Mouse (Mus musculus) E14TG2a.4 (cell line): Measurements from ENCODE around the gene Cggbp1.

ENCODE experiments used
- H3K27me3 ChIP-seq: 2 replicates; pipeline ENCODE4 v1.6.1; 2014; ENCODE audit warnings: low read length, control low read depth; ENCODE audit not compliant: insufficient read depth
- H3K36me3 ChIP-seq: 2 replicates; pipeline ENCODE4 v1.6.1; 2014; ENCODE audit warnings: low read length, control low read depth; ENCODE audit not compliant: insufficient read depth
- H3K4me1 ChIP-seq: replicated peaks from 2 replicates; pipeline ENCODE4 v1.6.1; 2014; ENCODE audit warnings: low read depth, low read length, control low read depth
- H3K4me3 ChIP-seq: replicated peaks from 2 replicates; pipeline ENCODE4 v1.5.1; 2014; ENCODE audit warnings: mild to moderate bottlenecking, low read length
- H3K9me3 ChIP-seq: 2 replicates; pipeline ENCODE4 v1.6.1; 2014; ENCODE audit warnings: low read length, control low read depth
- CTCF ChIP-seq: conservative IDR thresholded peaks from 2 replicates; pipeline ENCODE4 v1.5.1; 2014; ENCODE audit warnings: low read length
- NANOG ChIP-seq: IDR thresholded peaks from 2 replicates; pipeline ENCODE4 v1.6.1; 2014; ENCODE audit warnings: borderline replicate concordance, low read length, mixed read lengths
- POU5F1 ChIP-seq: IDR thresholded peaks from 2 replicates; pipeline ENCODE4 v1.6.1; 2014; ENCODE audit warnings: low read length, borderline replicate concordance

Gene Cggbp1

DNA sequence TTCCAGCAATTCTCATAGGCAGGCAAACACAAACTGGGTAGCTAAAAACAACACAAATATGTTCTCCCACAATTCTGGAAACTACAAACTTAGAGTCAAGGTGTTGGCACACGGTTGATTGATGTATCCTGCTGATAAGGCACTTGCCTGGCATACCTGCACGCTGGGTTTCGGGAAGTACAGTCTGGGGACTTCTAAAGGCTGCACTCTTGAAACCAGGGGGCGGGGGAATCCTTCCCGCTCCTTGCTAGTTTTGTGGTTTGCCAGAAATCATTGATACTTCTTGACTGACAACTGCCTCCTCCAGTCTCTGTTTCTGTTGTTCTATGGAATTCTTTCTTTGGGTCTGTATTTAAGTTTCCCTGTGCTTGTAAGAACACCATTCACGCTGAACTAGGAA is 16.8 kb downstream of the Cggbp1 start:
- TF ChIP-seq CTCF (no peak), POU5F1 (no peak), NANOG (no peak)
- Histone ChIP-seq H3K36me3 (peaks cover 17% of the 10 kb centered on the region; the same call in 1 of the 2 replicates), H3K27me3 (no peaks in the 10 kb centered on the region), H3K9me3 (peaks cover 64% of the 10 kb centered on the region), H3K4me1 (peaks cover 10% of the 10 kb centered on the region; the same call in 1 of the 2 replicates), H3K4me3 (no peak overlapping the region)

DNA sequence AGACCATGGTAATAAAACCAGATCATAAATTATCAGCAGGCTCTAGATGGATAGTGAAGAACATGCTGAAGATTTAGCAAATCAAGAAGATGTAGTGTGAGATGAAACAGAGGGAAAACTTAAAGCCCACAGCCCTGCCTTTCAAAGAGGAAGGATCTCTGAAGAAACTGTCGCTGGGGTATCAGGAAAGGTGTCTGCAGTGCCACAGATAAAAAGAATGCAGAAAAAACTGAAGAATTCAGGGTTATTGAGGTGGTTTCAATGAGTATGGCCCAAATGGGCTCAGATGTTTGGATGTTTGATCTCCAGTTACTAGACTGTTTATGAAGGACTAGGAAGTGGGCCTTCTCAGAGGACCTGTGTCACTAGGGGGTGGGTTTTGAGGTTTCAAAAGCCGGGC is 17.8 kb downstream of the Cggbp1 start:
- Histone ChIP-seq H3K27me3 (no peaks in the 10 kb centered on the region), H3K36me3 (peaks cover 22% of the 10 kb centered on the region; the same call in 1 of the 2 replicates), H3K4me1 (peaks cover 10% of the 10 kb centered on the region; the same call in 1 of the 2 replicates), H3K9me3 (peaks cover 74% of the 10 kb centered on the region), H3K4me3 (no peak overlapping the region)
- no peak for TF ChIP-seq NANOG
- no peak for TF ChIP-seq CTCF
- no peak for TF ChIP-seq POU5F1

DNA sequence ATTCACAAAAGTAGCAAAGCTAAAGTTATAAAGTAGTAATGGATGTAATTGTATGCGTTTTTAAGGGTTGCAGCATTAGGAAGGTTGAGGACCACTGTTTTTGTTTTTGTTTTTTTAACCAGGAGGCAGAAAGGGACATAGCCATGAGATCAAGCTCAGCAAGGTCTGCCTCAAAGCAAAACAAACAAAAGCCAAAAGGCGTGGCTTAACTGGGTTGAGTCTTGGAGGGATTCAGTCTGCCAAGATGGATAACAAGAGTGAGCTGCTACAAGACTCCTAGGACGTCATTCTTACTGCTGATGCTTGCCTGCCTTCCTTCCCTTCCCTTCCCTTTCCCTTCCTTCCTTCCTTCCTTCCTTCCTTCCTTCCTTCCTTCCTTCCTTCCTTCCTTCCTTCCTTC is 20.5 kb downstream of the Cggbp1 start:
- TF ChIP-seq CTCF = no peak
- TF ChIP-seq NANOG = no peak
- TF ChIP-seq POU5F1 = no peak

DNA sequence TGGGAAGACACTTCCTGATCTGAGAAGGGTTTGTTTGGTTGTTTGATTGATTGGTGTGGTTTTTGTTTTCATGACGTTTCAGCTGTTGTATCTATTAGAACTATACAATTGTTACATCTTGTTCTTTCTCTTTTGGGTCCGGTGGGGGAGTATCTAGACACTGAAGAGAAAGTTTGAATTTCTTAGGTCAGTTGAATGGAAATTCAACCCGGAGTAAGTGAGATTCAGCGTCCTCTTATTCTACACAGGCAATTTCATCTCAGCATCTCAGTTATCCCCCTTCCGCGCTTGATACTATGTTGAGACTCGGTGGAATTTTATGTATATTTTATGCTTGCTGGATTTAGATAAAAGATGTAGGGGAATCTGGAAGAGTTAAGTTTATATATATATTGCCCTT is 21.0 kb downstream of the Cggbp1 start:
- Histone ChIP-seq H3K4me3 (no peak overlapping the region), H3K36me3 (peaks cover 17% of the 10 kb centered on the region; the same call in 1 of the 2 replicates), H3K4me1 (peaks cover 21% of the 10 kb centered on the region), H3K9me3 (peaks cover 84% of the 10 kb centered on the region), H3K27me3 (no peaks in the 10 kb centered on the region)
- no peak for TF ChIP-seq POU5F1
- TF ChIP-seq NANOG = no peak
- TF ChIP-seq CTCF = no peak

More for the DNA sequence above, 20.5 kb downstream of the Cggbp1 start:
- Histone ChIP-seq H3K27me3 (no peaks in the 10 kb centered on the region), H3K4me3 (no peak overlapping the region), H3K36me3 (peaks cover 17% of the 10 kb centered on the region; the same call in 1 of the 2 replicates), H3K9me3 (peaks cover 87% of the 10 kb centered on the region), H3K4me1 (peaks cover 19% of the 10 kb centered on the region)

- Histone ChIP-seq H3K36me3 (peaks cover 17% of the 10 kb centered on the region; the same call in 1 of the 2 replicates), H3K4me1 (peaks cover 22% of the 10 kb centered on the region), H3K9me3 (peaks cover 76% of the 10 kb centered on the region), H3K27me3 (no peaks in the 10 kb centered on the region), H3K4me3 (no peak overlapping the region)
- TF ChIP-seq CTCF (no peak), POU5F1 (no peak), NANOG (no peak)
Measured at GRCm38 (mm10) chr16:64873416-64874305, 21.9 kb downstream of the Cggbp1 start.

DNA sequence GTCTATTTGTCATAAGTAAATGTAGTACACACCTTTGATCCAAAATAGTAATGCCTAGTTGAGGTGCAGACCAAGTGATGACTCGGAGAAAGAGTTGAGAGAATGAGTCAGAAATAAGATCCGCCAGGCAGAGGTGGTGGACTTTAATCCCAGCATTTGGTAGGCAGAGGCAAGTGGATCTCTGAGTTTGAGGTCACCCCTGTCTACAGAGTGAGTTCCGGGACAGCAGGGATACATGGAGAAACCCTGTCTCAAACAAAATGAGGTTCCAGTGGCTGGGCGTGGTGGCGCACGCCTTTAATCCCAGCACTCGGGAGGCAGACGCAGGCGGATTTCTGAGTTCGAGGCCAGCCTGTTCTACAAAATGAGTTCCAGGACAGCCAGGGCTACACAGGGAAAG is 23.6 kb downstream of the Cggbp1 start:
- Histone ChIP-seq H3K4me1 (peaks cover 35% of the 10 kb centered on the region), H3K36me3 (peaks cover 17% of the 10 kb centered on the region; the same call in 1 of the 2 replicates), H3K27me3 (no peaks in the 10 kb centered on the region), H3K9me3 (peaks cover 62% of the 10 kb centered on the region), H3K4me3 (no peak overlapping the region)
- no peak for TF ChIP-seq POU5F1
- TF ChIP-seq NANOG = no peak
- no peak for TF ChIP-seq CTCF

DNA sequence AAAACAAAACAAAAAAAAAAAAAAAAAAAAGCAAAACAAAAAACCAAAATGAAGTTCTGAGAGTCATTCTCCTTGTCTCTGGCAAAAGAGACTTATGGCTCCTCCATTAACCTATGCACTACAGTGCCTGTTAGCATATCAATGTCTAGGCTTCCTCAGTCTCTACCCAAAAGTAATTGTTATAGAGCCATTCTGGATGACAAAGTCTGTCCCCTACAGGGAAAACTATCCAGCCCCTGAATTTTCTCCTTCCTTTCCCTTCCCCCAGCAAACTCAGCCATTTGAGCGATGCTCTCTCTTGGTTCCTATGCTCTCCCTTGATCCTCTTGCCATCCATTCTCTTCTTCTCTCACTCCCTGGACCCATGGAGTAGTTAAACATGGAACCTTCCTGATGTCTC is 24.0 kb downstream of the Cggbp1 start:
- H3K9me3 ChIP-seq = peaks cover 58% of the 10 kb centered on the region
- H3K27me3 ChIP-seq = no peaks in the 10 kb centered on the region
- H3K4me3 ChIP-seq = no peak overlapping the region
- peaks cover 17% of the 10 kb centered on the region; the same call in 1 of the 2 replicates for H3K36me3 ChIP-seq
- TF ChIP-seq NANOG (no peak), CTCF (no peak), POU5F1 (no peak)
- H3K4me1 ChIP-seq = peaks cover 40% of the 10 kb centered on the region

DNA sequence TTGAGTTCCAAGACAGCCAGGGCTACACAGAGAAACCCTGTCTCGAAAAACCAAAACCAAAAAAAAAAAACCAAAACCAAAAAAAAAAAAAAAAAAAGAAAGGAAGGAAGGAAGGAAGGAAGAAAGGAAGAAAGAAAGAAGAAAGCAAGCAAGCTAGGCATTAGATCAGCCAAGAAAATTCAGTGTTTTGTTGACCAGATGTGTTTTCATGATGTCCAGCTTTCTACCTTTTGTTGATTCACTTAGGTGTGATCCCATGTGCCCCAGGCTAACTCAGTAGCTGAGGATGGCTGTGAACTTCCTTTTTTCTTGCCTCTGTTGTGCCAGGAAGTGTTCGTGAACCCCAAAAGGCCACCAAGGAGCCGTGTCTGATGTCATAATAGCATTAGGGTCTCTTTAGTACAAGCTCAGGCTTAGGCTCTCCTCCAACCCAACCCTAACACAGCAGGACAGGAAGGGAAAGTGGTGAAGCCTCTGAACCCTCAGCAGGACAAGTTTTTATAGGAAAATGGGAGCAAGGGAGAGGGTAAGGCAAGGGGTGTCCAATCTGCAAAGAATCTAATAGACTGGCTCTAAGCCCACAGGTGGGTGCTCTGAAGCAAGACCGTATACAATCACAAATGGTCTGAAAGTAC is 25.0 kb downstream of the Cggbp1 start:
- TF ChIP-seq POU5F1 = no peak
- TF ChIP-seq NANOG = no peak
- TF ChIP-seq CTCF = no peak
- H3K9me3 ChIP-seq = peaks cover 50% of the 10 kb centered on the region
- peaks cover 49% of the 10 kb centered on the region for H3K4me1 ChIP-seq
- no peaks in the 10 kb centered on the region for H3K27me3 ChIP-seq
- H3K36me3 ChIP-seq = peaks cover 15% of the 10 kb centered on the region; the same call in 1 of the 2 replicates
- no peak overlapping the region for H3K4me3 ChIP-seq
